Mouse (Mus musculus) ES-Bruce4 (cell line): ENCODE measurements at regions not wholly inside any gene's neighbourhood (a gene's known extent, or its start where the extent isn't known, plus 50 kb on each side); places are given as distances from the start of the nearest gene placed in this dataset.

Experiments used
- H3K27ac ChIP-seq: 2 replicates; pipeline ENCODE4 v1.5.1; 2012; ENCODE audit warnings: low read length, inconsistent platforms; ENCODE audit not compliant: insufficient read depth
- H3K27me3 ChIP-seq: 2 replicates; pipeline ENCODE4 v1.6.1; 2012; ENCODE audit warnings: mild to moderate bottlenecking, low read length, inconsistent platforms; ENCODE audit not compliant: control insufficient read depth, poor library complexity, insufficient read depth, severe bottlenecking
- H3K36me3 ChIP-seq: 2 replicates; pipeline ENCODE4 v1.6.1; 2012; ENCODE audit warnings: inconsistent platforms, mild to moderate bottlenecking, low read length, moderate library complexity; ENCODE audit not compliant: control insufficient read depth, poor library complexity, insufficient read depth, severe bottlenecking
- H3K4me1 ChIP-seq: one replicate; pipeline ENCODE4 v1.8.1; 2011; ENCODE audit warnings: low read length; ENCODE audit not compliant: control insufficient read depth, insufficient read depth
- H3K4me3 ChIP-seq: 2 replicates; pipeline ENCODE4 v1.5.1; 2011; ENCODE audit warnings: low read depth, mild to moderate bottlenecking, low read length
- H3K9ac ChIP-seq: 2 replicates; pipeline ENCODE4 v1.6.1; 2012; ENCODE audit warnings: low read depth, mild to moderate bottlenecking, inconsistent platforms; ENCODE audit not compliant: poor library complexity, severe bottlenecking
- H3K9me3 ChIP-seq: replicated peaks from 2 replicates; pipeline ENCODE4 v1.6.1; 2012; ENCODE audit warnings: mild to moderate bottlenecking, low read length, inconsistent platforms; ENCODE audit not compliant: control insufficient read depth, poor library complexity, insufficient read depth, severe bottlenecking
- CTCF ChIP-seq: IDR thresholded peaks from one replicate; pipeline ENCODE4 v1.8.1; 2011; ENCODE audit warnings: low read depth, low read length
- EP300 ChIP-seq: IDR thresholded peaks from 2 replicates; pipeline ENCODE4 v1.6.1; 2011; ENCODE audit warnings: low read depth, low read length; ENCODE audit not compliant: insufficient read depth
- POLR2A ChIP-seq: IDR thresholded peaks from one replicate; pipeline ENCODE4 v1.8.1; 2011; ENCODE audit warnings: low read length; ENCODE audit not compliant: insufficient read depth

GRCm38 (mm10) chr9:52223509-52224113 lies 55.2 kb upstream of the Zc3h12c start:
- H3K4me1 ChIP-seq, result no peaks in the 10 kb centered on the region
- H3K27ac ChIP-seq, result no peak overlapping the region
- no peak overlapping the region for H3K9ac ChIP-seq
- no peaks in the 10 kb centered on the region for H3K9me3 ChIP-seq
- H3K27me3 ChIP-seq, result no peaks in the 10 kb centered on the region
- H3K4me3 ChIP-seq, result no peak overlapping the region
- H3K36me3 ChIP-seq, result no peaks in the 10 kb centered on the region
- TF ChIP-seq CTCF, result no peak
- no peak for TF ChIP-seq EP300
- TF ChIP-seq POLR2A, result no peak
